Mouse (Mus musculus): ENCODE measurements at regions not wholly inside any gene's neighbourhood (a gene's known extent, or its start where the extent isn't known, plus 50 kb on each side); places are given as distances from the start of the nearest gene placed in this dataset.
"Not testable (repeated sequence)": the region's sequence is repeated elsewhere in the genome, so short reads cannot be mapped to it uniquely, and the experiment has no call there.

DNA sequence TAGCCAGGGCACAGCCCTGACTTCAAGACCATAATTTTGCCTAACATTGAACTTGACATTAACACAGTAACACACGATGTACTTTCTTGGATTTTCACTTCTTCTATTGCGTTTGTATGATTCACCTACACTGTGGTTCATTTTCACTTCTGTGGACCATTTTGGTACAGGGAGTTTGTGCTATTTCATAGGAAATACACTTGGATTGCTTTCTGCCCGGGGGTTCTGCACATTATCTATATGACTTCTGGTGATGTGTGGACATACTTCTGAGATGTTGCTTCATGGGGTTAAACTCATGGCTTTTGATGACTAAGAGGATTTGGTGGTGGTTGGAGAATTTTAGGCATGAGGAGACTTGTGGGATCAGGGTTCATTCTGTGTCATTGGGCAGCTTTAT, 640.4 kb upstream of the Gm19410 start:
- DNase-seq, result no peak

DNA sequence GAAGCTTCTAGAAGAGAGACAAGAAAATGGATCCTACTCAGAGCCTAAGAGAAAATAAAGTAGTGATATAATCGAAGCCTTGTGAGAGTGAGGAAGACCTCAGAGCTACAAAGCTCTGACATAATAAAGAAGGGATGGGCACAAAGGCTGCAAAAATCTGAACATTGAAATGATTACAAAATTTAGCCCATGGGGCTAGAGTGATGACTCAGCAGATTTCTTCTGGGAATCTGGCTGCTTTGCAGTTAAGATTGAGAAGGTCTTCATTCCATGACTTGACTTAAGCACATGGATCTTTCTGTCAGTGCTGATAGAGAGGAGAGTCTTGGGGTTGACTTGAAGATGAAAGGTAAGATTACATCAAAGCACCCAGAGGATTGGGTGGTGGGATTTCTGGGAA, 633.3 kb upstream of the Gm19410 start:
- DNase-seq, result no peak

DNA sequence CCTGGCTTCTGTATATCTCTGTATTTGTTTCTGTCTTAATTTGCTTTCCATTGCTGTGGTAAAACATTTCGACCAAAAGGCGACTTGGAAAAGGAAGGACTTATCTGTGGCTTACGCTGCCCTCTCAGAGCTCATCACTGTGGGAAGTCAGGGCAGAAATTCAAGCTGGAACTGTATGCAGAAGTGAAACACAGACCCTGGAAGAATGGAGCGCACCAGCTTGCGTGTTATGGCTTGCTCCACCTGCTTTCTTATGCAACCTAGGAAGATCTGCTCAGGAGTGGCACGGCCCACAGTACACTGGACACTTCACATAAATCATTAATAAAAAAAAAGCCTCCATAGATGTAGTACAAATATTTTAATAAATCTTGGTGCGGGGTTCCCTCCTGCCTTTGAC, 630.0 kb upstream of the Gm19410 start:
- no peak for DNase-seq

DNA sequence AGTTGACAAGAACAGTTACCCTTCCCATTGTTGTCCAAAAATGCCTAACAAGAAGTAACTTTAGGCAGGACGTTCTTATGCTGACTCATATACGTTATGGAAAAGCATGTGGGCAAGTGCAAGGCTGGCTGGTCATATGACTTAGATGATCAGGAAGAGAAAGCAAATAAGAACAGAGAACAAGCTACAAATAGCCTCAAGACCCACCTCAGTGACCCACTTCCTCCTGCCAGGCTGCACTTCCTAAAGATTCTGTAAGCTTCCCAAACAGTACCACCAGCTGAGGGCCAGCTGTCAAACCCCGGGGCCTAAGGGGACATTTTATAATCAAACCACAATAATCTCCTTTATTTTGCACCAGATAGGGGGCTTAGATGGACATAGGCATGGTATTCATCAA, 628.9 kb upstream of the Gm19410 start:
- no peak for DNase-seq

DNA sequence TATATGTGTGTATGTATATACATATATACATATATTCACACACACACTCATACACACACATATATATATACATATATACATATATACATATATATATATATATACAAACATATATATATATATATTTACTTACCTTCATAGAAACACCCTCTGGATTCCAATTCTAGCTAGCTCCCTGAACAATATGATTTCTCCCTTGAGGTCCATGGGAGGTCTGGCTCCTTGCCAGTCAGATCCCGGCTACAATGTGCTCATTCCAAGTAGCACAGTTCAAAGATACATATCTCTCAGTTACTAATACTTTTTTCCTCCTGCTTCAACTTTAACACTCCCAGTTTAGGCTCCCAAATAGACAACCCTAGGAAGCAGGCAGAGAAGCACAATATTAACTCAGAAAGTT, 624.8 kb upstream of the Gm19410 start:
- DNase-seq, result no peak

DNA sequence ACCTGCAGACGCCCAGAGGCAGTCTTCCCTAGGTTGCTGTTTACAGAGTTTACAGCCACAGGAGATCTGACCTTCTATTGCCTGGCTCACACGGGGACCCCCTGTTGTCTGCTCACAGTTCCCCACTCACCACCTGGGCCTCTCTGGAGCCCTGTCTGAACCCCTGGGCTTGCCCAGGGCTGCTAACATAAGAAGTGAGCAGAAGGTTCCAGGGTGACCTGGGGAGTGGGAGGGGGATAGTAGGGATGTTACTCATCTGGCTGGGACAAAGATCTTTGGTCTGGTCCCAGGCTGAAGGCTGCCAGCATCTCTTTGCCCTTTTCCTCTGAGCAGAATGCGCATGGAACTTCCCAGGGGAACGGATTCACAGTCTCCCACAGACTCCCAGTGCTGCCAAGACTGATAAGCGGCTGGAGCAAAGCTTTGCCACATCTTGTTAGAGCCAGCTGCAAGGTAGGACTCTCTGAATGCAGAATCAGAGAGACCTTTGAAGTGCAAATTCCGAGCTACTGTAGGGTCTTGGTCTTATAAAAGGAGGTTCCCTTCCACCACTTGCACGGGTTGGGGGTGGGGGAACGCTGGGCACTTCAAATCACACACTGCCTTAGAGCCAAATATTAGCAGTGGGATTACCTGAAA, 622.5 kb upstream of the Gm19410 start:
- DNase-seq, result no peak

DNA sequence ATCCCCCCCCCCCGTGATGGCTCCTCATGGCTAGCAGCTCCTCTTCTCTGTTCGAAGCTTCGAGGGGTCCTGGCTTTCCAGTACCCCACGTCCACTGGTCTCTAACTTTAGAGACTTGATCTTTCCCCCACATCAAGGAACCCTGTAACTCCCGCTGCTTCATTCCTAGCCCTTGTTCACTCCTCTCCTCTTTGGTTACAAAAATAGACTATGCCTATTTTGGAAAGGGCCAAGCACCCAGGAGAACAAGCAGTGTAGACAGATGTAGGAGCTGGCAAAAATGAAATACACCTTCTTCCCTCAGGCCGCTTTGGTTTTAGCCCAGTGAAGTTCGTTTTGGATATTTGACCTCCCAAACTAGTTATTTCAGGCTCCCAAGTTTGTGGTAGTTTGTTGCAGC, 621.9 kb upstream of the Gm19410 start:
- DNase-seq, result no peak

DNA sequence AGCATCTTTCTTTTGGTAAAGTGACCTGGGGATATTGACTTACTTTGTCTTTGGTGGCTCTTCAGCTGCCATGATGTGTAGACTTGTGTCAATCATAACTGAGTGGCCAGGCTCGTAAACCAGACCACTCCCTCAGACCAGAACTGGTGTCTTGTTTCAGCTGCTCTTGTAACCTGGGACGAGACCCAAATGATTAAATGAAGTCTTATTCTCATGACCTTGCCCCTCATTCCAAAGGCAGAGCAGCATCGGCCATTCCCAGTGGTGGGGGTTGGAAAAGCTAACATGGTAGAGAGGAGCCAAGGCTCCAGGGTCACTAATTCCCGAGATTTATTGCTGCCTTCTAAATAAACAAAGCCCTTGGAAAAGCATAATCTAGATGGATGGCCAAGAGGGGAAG, 621.2 kb upstream of the Gm19410 start:
- peak; percentile 45 for DNase-seq

DNA sequence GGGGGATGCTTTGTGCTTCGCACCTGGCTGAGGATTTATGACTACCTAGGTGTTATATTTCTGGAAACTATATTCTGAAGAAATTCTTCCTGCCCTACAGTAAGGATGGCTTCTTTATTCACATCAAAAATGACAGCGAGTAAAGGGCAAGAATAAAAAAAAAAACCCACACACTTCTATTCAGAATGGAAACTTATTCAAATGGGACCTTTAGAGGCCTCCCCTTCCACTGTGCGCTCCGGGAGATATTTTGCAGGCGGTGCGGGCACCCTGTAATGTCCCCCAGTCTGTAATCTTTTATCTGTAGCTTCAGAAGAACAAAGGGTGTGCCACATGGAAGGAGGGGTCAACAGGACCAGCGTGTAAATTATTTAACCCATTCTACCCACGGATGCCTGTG, 618.1 kb upstream of the Gm19410 start:
- DNase-seq, result no peak

DNA sequence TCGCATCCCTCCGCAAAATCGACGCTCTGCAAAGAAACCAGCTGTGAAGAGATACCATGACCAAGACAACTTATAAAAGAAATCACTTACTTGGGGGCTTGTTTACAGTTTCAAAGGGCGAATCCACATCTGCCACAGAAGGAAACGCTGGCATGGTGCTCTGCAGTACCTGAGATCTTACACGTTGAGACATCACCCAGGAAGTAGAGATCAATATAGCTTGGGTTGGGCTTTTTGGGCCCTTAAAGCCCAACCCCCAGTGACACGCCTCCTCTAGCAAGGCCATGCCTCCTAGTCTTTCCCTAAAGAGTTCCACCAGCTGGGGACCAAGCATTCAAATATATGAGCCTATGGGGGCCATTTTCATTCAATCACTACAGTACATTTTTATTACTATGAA, 617.6 kb upstream of the Gm19410 start:
- DNase-seq, result no peak

DNA sequence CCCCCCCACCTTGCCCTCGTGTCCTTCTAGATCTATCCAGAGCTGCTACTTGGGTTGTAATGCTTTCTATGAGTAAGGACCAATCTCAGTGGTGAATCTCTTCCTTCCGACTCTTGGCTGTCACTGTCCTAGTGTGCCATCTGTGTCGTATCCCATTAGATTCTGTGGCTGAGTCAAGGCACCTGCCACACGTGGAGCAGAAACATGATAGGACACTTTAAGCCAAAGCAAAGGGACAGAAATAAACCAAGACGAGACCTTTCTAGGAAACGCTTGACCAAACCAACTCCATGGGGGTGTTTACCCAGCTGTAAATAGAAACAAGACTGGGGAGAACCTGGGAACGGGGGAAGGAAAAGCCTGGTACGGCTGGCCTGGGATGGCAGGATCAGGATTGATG, 613.0 kb upstream of the Gm19410 start:
- DNase-seq, result no peak

DNA sequence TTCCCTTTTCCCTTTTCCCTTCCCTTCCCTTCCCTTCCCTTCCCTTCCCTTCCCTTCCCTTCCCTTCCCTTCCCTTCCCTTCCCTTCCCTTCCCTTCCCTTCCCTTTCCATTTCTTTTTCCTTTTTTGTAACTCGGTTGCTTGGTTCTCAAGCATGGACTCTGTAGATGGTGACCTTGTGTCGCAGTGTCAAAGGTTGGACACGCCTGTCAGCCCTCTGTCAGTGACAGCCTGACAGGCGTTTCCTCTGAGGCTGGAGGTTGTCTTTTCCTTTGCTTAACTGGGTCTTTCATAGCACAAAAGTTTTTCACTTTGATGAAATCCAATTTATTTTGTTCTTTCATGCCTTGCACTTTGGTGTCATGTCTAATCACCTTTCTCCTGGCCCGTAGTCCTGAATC, 609.3 kb upstream of the Gm19410 start:
- no peak for DNase-seq

DNA sequence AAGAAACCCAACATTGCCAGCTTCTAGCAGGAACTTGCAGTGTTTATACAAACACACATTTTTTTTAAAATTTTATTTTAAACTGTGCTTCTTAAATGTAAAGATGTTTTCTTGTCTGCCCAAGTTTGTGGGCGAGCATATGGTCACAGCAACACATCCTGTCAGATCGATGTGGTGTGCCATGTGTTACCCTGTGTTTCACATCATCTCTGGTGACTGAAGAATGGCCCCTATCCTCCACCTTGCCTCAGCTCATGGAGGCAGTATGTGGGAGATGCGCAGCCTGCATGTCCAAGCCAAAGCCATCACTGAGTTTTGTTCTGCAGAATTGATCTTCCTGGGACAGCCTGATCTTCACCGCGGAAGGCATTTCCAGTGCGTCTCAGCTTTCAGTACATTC, 607.9 kb upstream of the Gm19410 start:
- no peak for DNase-seq

DNA sequence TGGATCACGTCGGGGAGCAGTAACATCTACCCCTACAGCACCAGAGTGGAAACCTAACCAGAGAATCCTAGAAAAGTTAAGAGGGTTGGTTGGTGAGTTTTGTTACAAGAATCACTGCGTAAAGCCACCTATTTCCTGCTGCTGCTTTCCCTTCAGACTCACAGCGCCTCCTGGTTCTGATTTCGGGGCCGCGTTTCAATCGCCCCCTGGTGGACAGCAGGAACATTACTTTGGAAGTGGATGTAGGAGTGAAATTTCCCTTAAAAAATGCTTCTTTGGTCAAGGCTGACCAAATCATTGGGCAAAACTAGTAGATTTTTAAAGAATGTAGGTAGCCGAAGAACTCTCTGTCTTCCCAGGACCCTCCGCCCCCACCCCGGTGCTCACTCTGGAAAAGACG, 606.3 kb upstream of the Gm19410 start:
- DNase-seq, result peak; percentile 56

DNA sequence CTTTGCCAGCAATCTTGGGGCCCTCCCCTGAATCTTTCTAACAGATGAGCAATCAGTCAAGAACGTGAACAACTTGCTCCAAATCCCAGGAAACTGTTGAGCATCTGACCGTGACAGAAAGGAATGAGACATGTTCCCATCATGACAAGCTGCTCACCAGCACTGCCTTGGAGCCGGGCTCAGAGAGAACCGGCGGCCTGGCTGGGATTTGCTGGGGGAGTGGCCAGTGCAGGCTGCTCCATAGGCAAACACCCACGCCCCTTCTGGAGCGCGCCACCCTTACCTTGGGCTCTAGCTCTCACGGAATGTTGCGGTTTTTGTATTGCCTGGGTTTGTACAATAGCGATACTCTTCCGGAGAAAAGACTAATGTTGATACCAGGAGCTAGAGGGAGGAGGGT, 605.4 kb upstream of the Gm19410 start:
- DNase-seq, result no peak

DNA sequence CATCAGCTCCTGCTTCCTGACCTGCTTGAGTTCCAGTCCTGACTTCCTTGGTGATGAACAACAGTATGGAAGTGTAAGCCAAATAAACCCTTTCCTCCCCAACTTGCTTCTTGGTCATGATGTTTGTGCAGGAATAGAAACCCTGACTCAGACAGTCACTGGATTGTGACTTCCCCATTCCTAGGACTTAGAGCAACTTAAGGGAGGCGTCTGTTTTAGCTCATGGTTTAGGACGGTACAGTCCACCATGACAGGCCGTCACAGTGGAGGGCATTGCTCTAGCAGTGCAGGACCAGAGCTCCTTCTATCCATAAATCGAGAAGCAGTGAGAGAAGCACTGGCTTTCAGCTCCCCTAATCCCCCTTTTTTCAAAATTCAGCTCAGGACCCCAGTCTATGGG, 603.4 kb upstream of the Gm19410 start:
- DNase-seq, result not testable (repeated sequence)

DNA sequence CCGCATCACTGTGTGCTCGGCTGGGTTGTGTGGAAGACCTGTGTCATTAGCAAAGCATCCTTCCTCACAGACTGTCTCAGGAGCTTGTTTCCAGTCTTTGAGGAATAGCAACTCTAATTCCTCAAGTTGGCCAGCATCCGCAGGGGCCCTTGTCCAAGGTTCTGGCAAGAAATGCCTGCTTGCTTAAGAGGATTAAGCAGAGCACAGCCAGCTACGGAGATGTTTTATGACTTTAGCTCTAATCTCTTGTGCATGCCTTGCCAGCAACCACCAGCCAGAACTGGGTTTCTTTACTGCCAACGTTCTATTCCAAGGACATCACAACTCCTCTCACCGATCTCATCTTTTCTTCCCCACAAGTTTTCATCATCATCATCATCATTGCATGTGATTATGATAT, 599.0 kb upstream of the Gm19410 start:
- DNase-seq, result no peak

DNA sequence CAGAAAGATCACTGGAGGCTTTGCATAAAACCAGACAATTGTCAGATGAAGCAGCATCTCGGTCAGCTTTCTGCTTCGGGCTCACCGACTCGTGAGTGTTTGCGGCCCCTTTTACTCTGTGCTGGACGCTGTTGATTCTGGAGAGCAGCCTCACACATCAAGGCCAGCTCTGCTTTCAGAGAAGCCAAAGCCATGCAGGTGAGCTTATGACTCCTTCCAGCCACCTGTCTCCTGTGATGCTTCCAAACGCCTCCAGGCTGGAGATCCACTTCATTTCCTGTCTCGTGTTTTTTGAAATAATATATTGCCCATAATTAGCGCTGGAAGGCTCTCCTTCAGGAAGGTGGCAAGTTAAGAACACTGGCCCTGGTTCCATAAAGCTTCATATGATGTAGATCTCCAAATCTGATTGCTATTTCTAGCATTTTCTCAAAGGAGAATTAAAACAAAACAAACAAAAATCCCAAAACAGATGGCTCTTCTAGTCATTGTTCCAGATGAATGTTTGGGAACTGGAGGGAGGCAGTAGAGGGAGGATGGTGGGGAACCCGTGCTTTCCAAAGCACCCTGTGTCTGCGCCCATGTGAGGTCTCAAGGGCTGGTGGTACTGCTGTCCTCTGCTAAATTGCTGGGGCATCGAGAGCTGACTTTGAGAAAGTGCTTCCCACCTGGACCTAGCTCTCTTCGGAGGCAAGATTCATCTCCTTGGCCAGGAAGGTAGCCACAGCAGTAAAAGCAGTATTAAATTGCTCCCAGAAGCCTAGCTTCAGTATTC, 593.9 kb upstream of the Gm19410 start:
- DNase-seq, result no peak

DNA sequence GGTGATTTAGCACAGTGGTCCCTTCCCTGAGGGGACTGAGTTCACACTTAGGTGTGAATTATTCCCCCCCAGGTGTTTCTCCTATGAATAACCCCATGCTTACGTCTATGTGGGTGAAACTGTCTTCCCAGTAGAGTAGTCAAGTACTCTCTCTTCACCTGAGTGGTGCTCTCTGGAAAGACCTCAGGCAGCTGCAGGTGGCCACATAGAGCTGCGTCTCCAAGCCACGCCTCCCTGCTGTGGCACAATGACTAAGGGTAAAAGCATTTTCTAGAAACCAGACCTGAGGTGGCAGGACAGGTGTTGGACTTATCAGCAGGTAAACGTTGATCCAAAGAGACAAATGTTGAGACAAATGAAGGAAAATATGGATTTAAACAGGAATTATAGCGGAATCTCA, 588.3 kb upstream of the Gm19410 start:
- DNase-seq, result no peak

DNA sequence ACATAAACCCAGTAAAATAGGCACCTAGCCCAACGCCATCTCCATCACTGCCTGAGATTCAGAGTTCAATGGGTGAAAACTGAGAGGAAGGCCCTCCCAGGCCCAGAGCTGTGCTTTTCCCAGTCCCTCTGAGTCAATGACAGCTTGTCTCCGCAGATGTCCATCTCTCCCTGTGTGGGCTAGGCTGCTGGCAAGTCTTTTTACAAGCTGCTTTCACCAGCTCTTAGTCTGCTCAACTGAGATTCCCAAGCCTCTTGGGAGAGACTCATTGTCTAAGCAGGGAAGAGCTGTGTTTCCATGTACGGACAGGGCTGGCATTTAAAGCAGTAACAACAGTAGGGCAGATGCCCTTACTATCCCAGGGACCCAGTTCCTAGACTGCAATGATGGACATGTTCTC, 585.5 kb upstream of the Gm19410 start:
- no peak for DNase-seq

DNA sequence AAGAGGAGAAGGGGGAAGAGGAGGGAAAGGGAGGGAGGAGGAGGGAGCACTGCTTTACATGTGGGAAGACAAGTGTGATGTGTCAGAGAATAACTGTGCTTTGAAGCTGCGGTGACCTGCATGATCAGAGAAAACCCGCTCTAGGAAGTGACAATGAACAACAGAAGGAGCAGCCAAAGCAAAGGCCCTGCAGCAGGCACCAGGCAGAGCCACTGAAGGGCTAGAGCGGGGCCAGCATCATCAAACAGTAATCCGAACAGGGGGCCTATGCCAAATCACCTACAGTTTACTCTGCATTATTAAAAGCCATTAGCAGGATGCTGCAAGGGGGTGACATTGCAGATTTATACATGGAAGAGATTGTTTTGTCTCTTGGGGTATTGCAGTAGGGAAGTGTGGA, 583.4 kb upstream of the Gm19410 start:
- no peak for DNase-seq

DNA sequence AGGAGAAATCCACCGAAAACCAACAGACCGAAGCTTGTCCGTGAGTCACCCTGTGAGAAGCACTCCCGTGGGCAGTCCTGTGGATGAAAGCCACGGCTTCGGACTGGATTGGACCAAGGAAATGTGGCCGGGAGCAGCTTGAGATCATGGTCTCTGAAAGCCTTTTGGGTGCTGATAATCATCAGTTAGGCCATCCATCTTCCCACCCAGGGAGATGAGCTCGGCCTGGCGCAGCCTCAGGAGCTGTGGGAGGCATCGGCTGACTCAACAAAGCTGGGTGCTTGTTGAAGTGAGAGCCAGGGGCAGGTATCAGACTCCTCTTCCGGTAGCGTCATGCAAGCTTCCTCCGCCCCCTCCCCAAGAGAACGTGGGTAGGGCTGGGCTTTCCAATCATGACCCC, 582.2 kb upstream of the Gm19410 start:
- DNase-seq, result no peak

DNA sequence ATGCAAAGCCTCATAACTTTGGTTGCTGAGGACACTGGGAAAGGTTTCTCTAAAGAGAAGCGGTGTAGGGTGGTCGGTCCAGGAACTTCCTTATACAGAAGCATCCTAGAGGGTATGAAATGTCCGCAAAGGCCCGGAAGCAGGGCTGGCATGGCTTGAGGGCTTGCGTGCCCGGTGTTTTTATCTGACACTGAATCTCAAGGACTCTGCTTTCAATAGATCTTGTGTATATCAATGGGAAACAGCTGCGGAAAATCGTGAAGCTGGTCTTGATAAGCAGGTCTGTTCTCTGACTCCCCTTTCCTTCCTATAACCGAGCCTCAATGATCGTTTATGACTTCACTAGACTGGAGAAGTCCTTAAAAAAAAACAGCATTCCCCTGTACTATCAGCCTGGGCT, 580.4 kb upstream of the Gm19410 start:
- DNase-seq, result no peak

DNA sequence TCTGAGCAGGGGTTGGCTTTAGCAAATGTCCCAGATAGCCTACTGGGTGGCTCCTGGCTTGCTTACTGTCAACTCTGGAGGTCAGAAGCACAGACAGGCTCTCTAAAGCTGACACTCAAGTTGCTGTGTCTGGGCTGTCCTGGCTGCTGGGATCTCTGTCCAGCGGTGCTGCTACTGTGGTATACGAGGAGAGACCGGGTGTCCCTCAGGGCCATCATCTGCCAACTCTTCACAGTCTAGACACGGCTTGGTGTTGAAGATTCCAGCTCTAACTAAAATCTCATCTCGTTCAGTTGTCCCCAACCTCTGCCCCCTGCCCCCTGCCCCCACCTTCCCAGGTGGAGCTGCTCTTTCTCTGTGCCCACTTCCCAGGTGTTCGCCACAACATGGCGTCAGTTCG, 577.1 kb upstream of the Gm19410 start:
- no peak for DNase-seq

DNA sequence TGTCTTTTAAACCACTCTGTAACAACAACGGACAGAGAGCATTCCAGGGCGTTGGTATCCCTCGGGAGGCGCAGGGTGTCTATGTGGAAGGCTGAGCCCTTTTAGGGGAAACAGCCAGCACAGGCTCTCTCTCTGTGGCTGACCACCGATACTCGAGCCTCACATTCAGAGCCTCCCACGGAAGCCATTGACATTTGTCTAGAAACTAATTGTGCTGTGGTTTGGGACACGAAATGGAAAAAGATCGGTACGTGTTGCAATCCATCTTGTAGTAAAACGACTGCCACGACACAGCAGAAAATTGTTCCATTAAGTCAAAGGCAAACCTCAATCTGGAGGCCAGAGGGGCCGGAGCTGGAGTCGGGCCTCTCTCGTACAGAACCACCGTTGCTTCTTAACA, 575.9 kb upstream of the Gm19410 start:
- no peak for DNase-seq

All from kidney, adult 9 months (tissue).